Mouse (Mus musculus) megakaryocyte, embryonic 14.5 days (primary cell): ENCODE measurements at regions not wholly inside any gene's neighbourhood (a gene's known extent, or its start where the extent isn't known, plus 50 kb on each side); places are given as distances from the start of the nearest gene placed in this dataset.

Source experiments
- FLI1 ChIP-seq: IDR thresholded peaks from 2 replicates; pipeline ENCODE4 v1.6.1; 2012; ENCODE audit warnings: low read length, inconsistent platforms, mixed read lengths
- GATA1 ChIP-seq: IDR thresholded peaks from 3 replicates; pipeline ENCODE4 v1.6.1; 2012; ENCODE audit warnings: mixed read lengths, low read length, inconsistent platforms, borderline replicate concordance

DNA sequence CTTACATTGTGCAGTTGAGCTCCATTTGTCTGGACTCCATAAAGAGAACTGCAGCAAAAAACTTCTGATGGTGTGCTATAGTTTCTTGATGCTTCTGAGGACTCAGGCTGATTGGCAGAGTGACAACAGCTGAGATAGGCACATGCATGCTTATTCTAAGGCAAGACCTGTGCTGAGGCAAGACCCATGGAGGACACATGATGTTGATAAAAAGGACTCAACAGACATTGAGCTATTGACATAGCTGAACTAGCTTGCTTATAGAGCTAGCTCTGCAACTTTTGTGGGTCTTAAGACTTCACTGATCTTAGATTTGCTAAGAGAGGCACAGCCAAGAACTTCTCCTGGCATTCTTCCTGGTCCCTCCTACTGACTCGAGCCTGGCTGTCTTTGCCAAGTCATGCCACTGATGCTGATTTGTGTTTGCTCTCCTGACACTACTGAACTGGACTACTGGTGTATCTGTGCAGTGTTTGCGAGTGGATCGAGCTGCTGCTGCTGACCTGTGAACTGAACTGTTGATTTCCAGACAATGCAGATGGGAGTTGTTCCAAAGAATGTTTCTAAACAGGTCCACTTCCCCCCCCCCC lies 64.1 kb downstream of the Zxdb start:
- no peak for TF ChIP-seq GATA1
- no peak for TF ChIP-seq FLI1
